Comparison of ENCODE assay signal across 8 mouse cellular contexts in the genomic region with DNA sequence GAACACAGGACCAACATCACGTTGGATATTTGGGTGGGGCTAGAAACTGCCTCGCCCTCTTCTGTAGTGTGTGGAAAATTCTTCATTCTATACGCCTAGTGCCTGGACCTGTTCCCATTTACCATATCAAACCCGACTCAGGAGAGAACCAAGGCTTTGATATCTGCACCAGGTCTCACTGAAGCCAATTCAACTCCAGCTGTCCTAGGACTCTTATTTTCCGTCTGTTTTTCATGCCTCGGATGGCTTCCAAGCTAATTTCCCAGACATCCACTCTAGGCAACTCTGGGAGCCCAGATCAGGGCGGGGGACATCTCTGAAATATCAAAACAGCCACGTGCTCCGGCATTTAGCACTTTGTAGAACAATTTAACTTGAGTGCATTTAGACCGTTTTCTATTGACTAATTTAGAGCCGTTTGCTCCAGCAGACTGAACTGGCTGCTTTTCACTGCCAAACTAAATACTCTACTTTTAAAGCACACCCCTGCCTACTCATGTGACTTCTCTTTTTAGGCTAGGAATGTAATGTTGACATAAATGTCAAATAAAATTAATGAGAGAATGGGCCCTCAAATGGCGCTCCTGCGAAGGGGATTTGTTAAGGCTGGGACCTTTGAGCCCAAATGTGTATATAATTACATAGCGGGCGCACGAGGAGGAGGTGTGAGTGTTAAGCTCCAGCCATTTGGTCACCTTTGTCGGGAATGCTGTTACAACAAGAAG. TPM values are rescaled to one million over a fixed set of nuclear protein-coding genes. Genes with fewer than 3 reads are reported as not detected.
DNase-seq lines count a peak whose midpoint lies in the region; ATAC-seq lines count a peak whose summit lies in the region.

No protein-coding gene starts in this region.

- intact Hi-C loops in gastrocnemius, postnatal 14 days (cut with DNase I; ENCODE audit: low total_unique reads) = no loop called here

- peak; percentile 36 for DNase-seq in gastrocnemius, postnatal 14 days
- DNase-seq in gastrocnemius, postnatal 10 days = no peak
- DNase-seq in forelimb bud, embryonic 11.5 days (ENCODE audit: low read depth, low spot score) = peak; percentile 49
- peak; percentile 30 for DNase-seq in kidney, adult 9 months
- DNase-seq in right cerebral cortex, postnatal 25 days = no peak
- DNase-seq in adrenal gland, postnatal 14 days = no peak

- peak; percentile 68 for ATAC-seq in megakaryocyte progenitor cell, adult 5-6 weeks (replicated peaks; ENCODE audit: poor library complexity)
- ATAC-seq in granulocyte monocyte progenitor cell, adult 5-6 weeks (replicated peaks; ENCODE audit: poor library complexity, severe bottlenecking) = no peak

RNA-seq across cellular contexts. Expression of a gene that starts 33.5 kb away (rescaled TPM):
- total RNA-seq in gastrocnemius, postnatal 14 days (2021) = 100 to 1,000 TPM; 194 TPM
- 100 to 1,000 TPM; 227 to 232 TPM for total RNA-seq in gastrocnemius, postnatal 10 days (2021)
- 45.5 and 55.2 TPM in 2 replicates for total RNA-seq in megakaryocyte progenitor cell, adult 5-6 weeks (2015)
- 17.7 and 21.6 TPM in 2 replicates for total RNA-seq in megakaryocyte progenitor cell, adult 5-6 weeks (2017)
- total RNA-seq in granulocyte monocyte progenitor cell, adult 5-6 weeks (2014; fragmentation: Nextera tagmentation) = 68.7 and 164 TPM in 2 replicates
- 22.6 and 26.7 TPM in 2 replicates for total RNA-seq in granulocyte monocyte progenitor cell, adult 5-6 weeks (2017)
- 68.9 and 85.7 TPM in 2 replicates for total RNA-seq in adrenal gland, postnatal 14 days (2021)

Comparison
In these comparisons a context has a peak if more than half of its experiments do, and no peak if none do; other contexts are left out.
1. DNase-seq: peak in gastrocnemius, postnatal 14 days (single experiment), forelimb bud, embryonic 11.5 days (single experiment) and kidney, adult 9 months (single experiment); none in gastrocnemius, postnatal 10 days (single experiment), right cerebral cortex, postnatal 25 days (single experiment) and adrenal gland, postnatal 14 days (single experiment).